ENCODE assay signal across 24 mouse cellular contexts in the genomic region with DNA sequence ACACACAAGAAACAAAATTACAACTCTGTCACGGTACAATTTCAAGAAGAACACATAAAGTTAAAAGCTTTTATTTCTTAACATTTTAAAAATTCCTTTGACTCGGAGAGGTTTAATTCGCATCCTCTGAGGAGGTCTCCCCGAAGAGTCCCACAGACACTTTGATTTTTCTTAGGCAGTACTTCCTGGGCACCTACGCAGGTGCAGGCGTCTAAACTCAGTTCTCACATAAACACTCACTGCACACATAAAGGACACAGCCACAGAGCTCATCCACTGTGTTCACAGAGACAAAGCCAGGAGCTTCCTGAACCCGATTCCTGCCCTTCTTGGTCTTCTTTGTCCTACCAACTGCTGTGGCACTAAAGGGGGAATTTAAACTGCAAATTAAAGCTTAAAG. TPM values are rescaled to one million over a fixed set of nuclear protein-coding genes. Genes with fewer than 3 reads are reported as not detected.
DNase-seq lines count a peak whose midpoint lies in the region; ATAC-seq and TF ChIP-seq lines count a peak whose summit lies in the region.
"Had no signal": no experiment of that assay in that cellular context is flagged by ENCODE, and none has a peak within 500 bp of the region (broad histone marks: within the 10 kb centered on the region; RNA-seq: fewer than 3 reads in every experiment).

No protein-coding gene starts in this region.

- peak overlapping the region; percentile 81 for H3K27ac ChIP-seq in heart, postnatal 0 days (ENCODE audit: low read depth)
- H3K27ac ChIP-seq in midbrain, embryonic 11.5 days (ENCODE audit: low read depth, low read length), result no peak overlapping the region
- H3K27ac ChIP-seq: embryonic facial prominence, embryonic 12.5 days; embryonic facial prominence, embryonic 15.5 days; hindbrain, embryonic 13.5 days had no signal

- H3K4me3 ChIP-seq in heart, postnatal 0 days (ENCODE audit: low read depth, low read length), result no peak overlapping the region
- no peak overlapping the region for H3K4me3 ChIP-seq in midbrain, embryonic 11.5 days (ENCODE audit: low read depth, low read length)
- H3K4me3 ChIP-seq: embryonic facial prominence, embryonic 12.5 days; embryonic facial prominence, embryonic 15.5 days; hindbrain, embryonic 13.5 days had no signal

- intact Hi-C loops in heart, postnatal 36 days (cut with DNase I), result loop anchor here (2.0 kb wide), 2 partner anchors 47 to 155 kb away; no protein-coding TSS in a partner anchor

- no peaks in the 10 kb centered on the region for H3K9me3 ChIP-seq in heart, postnatal 0 days (replicated peaks; ENCODE audit: control insufficient read depth, low read length)
- H3K9me3 ChIP-seq in midbrain, embryonic 11.5 days (ENCODE audit: control insufficient read depth, low read length), result no peaks in the 10 kb centered on the region
- H3K9me3 ChIP-seq: embryonic facial prominence, embryonic 12.5 days; embryonic facial prominence, embryonic 15.5 days; hindbrain, embryonic 13.5 days had no signal

- no peak overlapping the region for H3K9ac ChIP-seq in heart, postnatal 0 days (replicated peaks; ENCODE audit: low read depth, low read length)
- no peak overlapping the region for H3K9ac ChIP-seq in midbrain, embryonic 11.5 days (ENCODE audit: low read length)
- H3K9ac ChIP-seq: embryonic facial prominence, embryonic 12.5 days; embryonic facial prominence, embryonic 15.5 days; forebrain, postnatal 0 days; hindbrain, embryonic 13.5 days had no signal

- no peak for TF ChIP-seq EP300 in heart, postnatal 0 days (IDR thresholded peaks at IDR 0.05; ENCODE audit: low read depth)

- 86% methylated on average over 7 of the region's 7 CpGs for WGBS in heart, postnatal 0 days
- 83% methylated on average over 7 of the region's 7 CpGs for WGBS in midbrain, embryonic 11.5 days

- H3K4me1 ChIP-seq in heart, postnatal 0 days (ENCODE audit: control insufficient read depth, insufficient read depth), result no peaks in the 10 kb centered on the region
- no peaks in the 10 kb centered on the region for H3K4me1 ChIP-seq in midbrain, embryonic 11.5 days (ENCODE audit: control insufficient read depth, insufficient read depth, low read length)
- H3K4me1 ChIP-seq: embryonic facial prominence, embryonic 12.5 days; embryonic facial prominence, embryonic 15.5 days; hindbrain, embryonic 13.5 days had no signal

- no peak for TF ChIP-seq CTCF in heart, postnatal 0 days (IDR thresholded peaks at IDR 0.05; ENCODE audit: low read depth)

- ATAC-seq in heart, postnatal 0 days (ENCODE audit: insufficient read depth, low read depth), result no peak
- peak; percentile 65 for ATAC-seq in CD4-positive, CD25-positive, alpha-beta regulatory T cell, adult 4 months
- ATAC-seq in inflammation-experienced regulatory T-cells, adult 6 months, result peak; percentile 57
- no peak for ATAC-seq in midbrain, embryonic 11.5 days (ENCODE audit: low FRiP score)
- ATAC-seq: forebrain, embryonic 14.5 days; forebrain, postnatal 0 days; hindbrain, embryonic 16.5 days; intestine, postnatal 0 days had no signal

- no peak overlapping the region for H3K4me2 ChIP-seq in heart, postnatal 0 days (ENCODE audit: low read depth, low read length)
- no peak overlapping the region for H3K4me2 ChIP-seq in midbrain, embryonic 11.5 days
- H3K4me2 ChIP-seq: embryonic facial prominence, embryonic 12.5 days; embryonic facial prominence, embryonic 15.5 days; heart, embryonic 11.5 days; hindbrain, embryonic 13.5 days had no signal

- DNase-seq in heart, postnatal 0 days (ENCODE audit: low spot score), result no peak
- no peak for DNase-seq in heart, postnatal 36 days
- DNase-seq in T-cell, adult 2 months (ENCODE audit: low spot score), result peak; percentile 32
- DNase-seq in layer of hippocampus, postnatal 10 days (ENCODE audit: low spot score in 2 of 2), result no peak
- no peak for DNase-seq in layer of hippocampus, postnatal 14 days (ENCODE audit: low spot score in 2 of 2)
- no peak for DNase-seq in midbrain, embryonic 11.5 days (ENCODE audit: low spot score, missing footprints)
- DNase-seq: adrenal gland, postnatal 10 days; adrenal gland, postnatal 36 days; cerebellum, adult 11 months; cerebellum, adult 2 months; cerebellum, adult 9-11 months; cerebellum, postnatal 25 days; forebrain, postnatal 0 days; gastrocnemius, postnatal 25 days; heart, postnatal 10 days had no signal

- peaks cover 32% of the 10 kb centered on the region for H3K36me3 ChIP-seq in heart, postnatal 0 days (replicated peaks; ENCODE audit: control insufficient read depth, insufficient read depth, low read length)
- H3K36me3 ChIP-seq in midbrain, embryonic 11.5 days (ENCODE audit: control insufficient read depth, insufficient read depth, low read length), result no peaks in the 10 kb centered on the region
- H3K36me3 ChIP-seq: embryonic facial prominence, embryonic 12.5 days; embryonic facial prominence, embryonic 15.5 days; hindbrain, embryonic 13.5 days had no signal

- H3K27me3 ChIP-seq in heart, postnatal 0 days (ENCODE audit: control insufficient read depth, insufficient read depth, low read length), result no peaks in the 10 kb centered on the region
- no peaks in the 10 kb centered on the region for H3K27me3 ChIP-seq in midbrain, embryonic 11.5 days (ENCODE audit: control insufficient read depth, insufficient read depth, low read length)
- H3K27me3 ChIP-seq: embryonic facial prominence, embryonic 12.5 days; embryonic facial prominence, embryonic 15.5 days; hindbrain, embryonic 13.5 days had no signal

RNA-seq across cellular contexts. Expression of gene Rftn1, which starts 48.3 kb away (rescaled TPM):
- 54.8 and 59.5 TPM in 2 replicates for total RNA-seq in heart, postnatal 0 days (2014; rRNA removed; ENCODE audit: low replicate concordance)
- polyA plus RNA-seq in heart, postnatal 0 days (2015; fragmentation: Nextera tagmentation; extraction: Ambion mirVana), result 32.9 and 36.5 TPM in 2 replicates
- total RNA-seq in heart, postnatal 36 days (2021), result 10 to 100 TPM; 49.0 to 57.1 TPM
- polyA plus RNA-seq in CD4-positive, CD25-positive, alpha-beta regulatory T cell, adult 4 months (2017; shearing (Covaris generic)), result 10 to 100 TPM; 23.8 to 32.4 TPM
- 10 to 100 TPM; 22.7 to 31.1 (median 30.9) TPM for polyA plus RNA-seq in inflammation-experienced regulatory T-cells, adult 6 months (2017; shearing (Covaris generic))
- total RNA-seq in layer of hippocampus, postnatal 10 days (2021), result 10 to 100 TPM; 22.1 to 23.2 TPM
- 10 to 100 TPM; 12.8 to 14.5 TPM for total RNA-seq in layer of hippocampus, postnatal 14 days (2021)
- 3.5 and 4.3 TPM in 2 replicates for polyA plus RNA-seq in midbrain, embryonic 11.5 days (2014; fragmentation: Nextera tagmentation; extraction: Ambion mirVana)

Comparison
In these comparisons a context has a peak if more than half of its experiments do, and no peak if none do; other contexts are left out.
1. ATAC-seq: peak in CD4-positive, CD25-positive, alpha-beta regulatory T cell, adult 4 months (single experiment) and inflammation-experienced regulatory T-cells, adult 6 months (single experiment); none in heart, postnatal 0 days (single experiment) and midbrain, embryonic 11.5 days (single experiment).